Mouse (Mus musculus) urinary bladder, adult 18-20 months (tissue): ENCODE measurements around the gene Tfap2e.
A peak's percentile ranks its signal among the peaks of the same experiment; 100 is the strongest.

Experiments used
- DNase-seq, 2 experiments: peaks; one replicate each; pipeline ENCODE4 v3.0.0; 2022; ENCODE audit warnings: low spot score in 2 of 2, mixed read lengths in 2 of 2

Tfap2e gene

DNA sequence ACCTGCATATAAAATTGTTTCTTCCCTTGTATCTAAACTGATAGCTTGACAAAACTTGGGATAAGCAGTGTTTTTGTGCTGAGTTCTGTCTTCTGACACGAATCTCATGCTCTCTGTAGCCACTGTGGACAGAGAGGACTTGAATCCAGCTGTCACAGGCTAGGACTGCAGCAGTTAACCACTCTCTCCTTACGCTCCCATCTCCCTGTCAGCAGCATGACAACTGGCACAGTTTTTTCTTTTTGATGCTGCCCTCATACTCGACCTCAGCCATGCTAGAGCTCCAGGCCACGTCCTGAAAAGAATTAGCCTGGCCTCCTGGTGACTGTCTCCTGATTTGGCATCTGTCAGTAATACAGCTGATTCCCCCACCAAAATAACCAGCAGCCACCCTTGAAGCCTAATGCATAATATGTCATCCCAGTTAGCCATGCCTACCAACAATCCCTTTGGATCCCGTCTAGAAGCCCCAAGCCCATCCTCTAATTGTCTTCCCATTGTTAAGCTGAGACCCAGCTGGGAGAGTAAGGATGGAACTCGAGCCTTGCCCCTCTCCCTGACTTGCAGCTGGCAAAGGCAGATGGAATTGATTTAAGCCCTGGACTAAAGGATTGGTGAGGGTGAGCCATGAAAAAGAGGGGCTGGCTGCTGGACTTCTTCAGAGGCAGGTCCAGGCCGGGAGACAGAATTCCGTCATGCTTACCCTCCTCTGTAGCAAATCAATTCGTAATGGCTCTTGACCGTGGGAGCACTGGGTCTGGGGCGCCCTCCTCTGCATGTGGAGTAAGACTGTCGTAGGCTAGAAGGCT is 29.2 kb downstream of the Tfap2e start:
- no peak for DNase-seq

DNA sequence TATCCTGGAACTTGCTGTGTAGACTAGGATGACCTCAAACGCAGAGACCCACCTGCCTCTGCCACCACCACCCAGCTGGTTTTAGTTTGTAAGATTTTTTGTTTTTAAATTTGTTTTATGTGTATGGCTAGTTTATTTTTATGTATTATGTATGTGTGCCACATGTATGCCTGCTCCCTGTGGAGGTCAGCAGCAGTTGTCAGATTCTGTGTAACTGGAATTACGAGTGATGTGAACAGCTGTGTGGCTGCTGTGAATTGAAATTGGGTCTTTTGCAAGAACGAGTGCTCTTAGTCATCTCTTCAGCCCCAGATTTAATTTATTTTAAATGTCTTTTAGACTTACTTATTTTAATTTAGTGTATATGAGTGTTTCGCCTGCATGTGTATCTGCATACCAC is 39.1 kb downstream of the Tfap2e start:
- no peak for DNase-seq

DNA sequence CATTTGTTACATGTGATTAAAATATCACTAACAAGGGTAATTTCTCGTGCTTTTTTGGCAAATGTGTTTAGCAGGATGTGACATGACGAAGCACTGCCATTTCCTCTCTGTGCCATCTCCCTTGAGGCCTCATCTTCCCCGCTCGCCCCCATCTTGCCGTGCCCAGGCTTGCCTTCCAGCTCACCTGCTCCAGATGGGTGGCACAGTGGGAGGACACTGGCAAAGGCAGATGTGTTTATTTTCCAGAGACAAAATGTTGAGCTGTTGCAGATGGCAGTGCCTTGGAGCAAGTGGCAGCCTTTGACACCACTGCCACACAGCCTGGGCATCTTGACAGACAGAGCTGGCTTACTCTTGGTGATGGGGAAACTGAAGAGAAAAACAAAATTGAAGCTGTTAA is 43.0 kb downstream of the Tfap2e start:
- no peak for DNase-seq

DNA sequence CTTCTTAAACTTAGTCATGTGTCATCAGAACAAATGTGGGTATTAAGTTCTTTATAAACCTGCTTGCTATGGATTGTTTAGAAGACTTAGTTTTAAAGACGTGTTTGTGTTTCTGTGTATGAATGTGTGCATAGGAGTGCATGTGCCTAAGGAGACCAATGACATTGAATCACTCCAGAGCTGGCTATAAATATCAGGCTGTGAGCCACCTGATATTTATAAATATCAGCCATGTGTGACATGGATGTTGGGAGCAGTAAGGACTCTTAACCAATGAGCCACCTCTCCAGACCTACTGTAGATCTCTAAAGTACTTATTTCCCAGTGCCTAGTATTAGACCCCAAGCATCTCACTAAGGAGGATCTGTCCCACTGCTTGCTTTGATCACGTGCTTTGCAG is 46.6 kb downstream of the Tfap2e start:
- no peak for DNase-seq

DNA sequence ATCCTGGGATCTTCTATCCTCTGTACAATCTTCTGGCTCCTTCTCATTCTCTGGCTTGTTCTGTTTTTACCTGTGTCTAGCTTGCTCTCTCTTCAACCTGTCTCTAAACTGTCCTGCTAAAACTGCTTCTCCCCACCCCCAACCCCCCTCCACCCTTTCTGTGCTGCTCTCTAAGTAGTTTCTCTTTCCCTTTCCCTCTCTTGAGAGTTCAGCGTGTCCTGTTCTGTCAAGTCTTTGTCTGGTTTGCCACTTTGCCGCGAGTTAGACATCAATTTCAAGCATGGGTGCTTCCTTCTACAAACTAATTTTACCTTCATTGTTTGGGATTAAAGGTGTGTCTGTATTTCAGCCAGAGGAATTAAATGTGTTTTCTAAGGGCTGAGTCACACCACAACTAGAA is 53.0 kb downstream of the Tfap2e start:
- no peak for DNase-seq

DNA sequence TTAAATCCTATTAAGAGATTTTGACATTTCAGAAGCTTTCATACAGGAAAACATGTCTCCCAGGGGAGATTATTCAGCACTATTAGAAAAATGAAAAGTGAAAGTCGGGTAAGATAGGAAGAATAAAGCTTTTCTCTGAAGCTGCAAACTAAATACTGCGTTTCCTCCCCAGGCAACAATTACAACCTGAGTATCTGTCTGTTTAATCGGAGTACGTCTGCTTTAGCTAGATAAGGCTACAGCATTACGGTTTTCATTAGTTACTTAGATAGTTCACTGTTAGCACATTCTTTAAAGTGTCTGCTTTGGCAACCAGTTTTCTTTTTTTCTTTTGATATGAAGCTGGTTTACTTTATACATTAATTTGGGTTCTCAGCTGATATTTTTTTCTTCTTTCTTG is 53.7 kb downstream of the Tfap2e start:
- DNase-seq: no peak

DNA sequence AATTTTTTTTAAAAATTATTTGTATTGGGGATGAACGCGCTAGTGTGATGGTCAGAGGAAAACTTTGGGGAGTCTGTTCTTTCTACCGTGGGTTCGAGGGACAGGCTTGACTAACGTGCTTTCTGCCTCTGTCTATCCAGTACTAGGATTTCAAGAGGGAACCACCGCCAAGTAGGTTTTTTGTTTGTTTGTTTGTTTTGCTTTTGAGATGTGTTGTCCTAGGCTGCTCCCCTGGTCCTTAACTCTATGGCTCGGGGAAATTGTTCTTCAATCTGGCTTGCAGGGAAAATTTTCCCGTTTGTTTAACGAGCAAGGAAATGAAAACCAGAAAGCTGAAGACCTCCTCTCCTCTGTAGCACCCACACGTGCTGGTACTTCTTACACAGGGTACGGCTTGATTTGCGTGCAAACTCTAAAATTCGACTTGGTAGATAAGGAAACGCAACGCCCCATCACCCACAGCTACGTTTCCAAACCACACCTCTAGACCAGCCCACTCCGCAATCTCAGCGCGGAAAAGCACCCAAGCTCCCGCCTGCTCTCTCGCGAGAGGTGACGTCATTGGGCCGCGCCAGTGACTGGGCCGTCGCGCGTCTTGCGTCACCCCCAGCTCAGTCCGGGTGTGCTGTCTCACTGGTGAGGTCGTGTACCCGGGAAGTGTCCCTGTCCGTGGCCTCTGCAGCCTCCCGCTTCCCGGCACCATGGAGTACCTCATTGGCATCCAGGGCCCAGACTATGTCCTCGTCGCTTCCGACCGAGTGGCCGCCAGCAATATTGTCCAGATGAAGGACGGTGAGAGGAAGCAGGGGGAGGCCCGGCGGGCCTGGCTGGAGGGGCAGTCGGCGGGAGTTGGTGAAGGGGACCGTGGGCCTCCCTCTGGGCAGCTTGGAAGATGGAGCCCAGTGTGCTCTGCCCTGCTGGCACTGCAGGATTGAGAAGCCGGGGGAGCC is 58.7 kb downstream of the Tfap2e start, which contains the start of gene Psmb2:
Psmb2 (plus strand) TSS at position 577 of the 950 bp plus-strand sequence.
- peak; percentile 98 to 99 for DNase-seq

DNA sequence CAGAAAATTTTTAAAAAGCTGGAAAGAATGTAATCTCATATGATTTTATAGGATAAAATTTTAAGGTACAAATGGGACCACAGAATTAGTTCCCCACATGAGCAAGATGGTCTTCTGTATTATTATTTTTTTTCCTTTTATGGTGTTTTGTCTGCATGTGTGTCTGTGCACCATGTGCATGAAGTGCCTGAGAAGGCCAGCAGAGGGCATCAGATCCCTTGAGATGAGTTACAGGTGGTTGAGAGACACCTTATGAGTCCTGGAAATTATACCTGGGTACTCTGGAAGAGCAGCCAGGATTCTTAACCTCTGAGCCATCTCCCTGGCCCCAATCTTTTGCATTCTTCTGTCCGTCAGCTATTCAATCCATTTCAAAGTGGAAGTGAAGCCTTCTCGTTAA is 69.0 kb downstream of the Tfap2e start:
- no peak for DNase-seq
